Mouse (Mus musculus) kidney, embryonic 15.5 days (tissue): ENCODE measurements at regions not wholly inside any gene's neighbourhood (a gene's known extent, or its start where the extent isn't known, plus 50 kb on each side); places are given as distances from the start of the nearest gene placed in this dataset.

Experiments
- ATAC-seq: fragments of 200-750 bp; cut with Nextera tagmentation; replicated peaks from 2 replicates; pipeline ENCODE4 v1.8.0; 2017; ENCODE audit warnings: moderate TSS enrichment; ENCODE audit not compliant: low FRiP score
- H3K27ac ChIP-seq: fragments of 300-500 bp; sonication (generic); 2 replicates; pipeline ENCODE4 v1.5.1; 2015; ENCODE audit warnings: mild to moderate bottlenecking, inconsistent platforms
- H3K27me3 ChIP-seq: fragments of 300-500 bp; sonication (generic); 2 replicates; pipeline ENCODE4 v1.6.1; 2015; ENCODE audit warnings: inconsistent platforms
- H3K36me3 ChIP-seq: fragments of 300-500 bp; sonication (generic); 2 replicates; pipeline ENCODE4 v1.6.1; 2015; ENCODE audit warnings: inconsistent platforms
- H3K4me1 ChIP-seq: fragments of 300-500 bp; sonication (generic); 2 replicates; pipeline ENCODE4 v1.6.1; 2015; ENCODE audit warnings: inconsistent platforms
- H3K4me2 ChIP-seq: fragments of 300-500 bp; sonication (generic); 2 replicates; pipeline ENCODE4 v1.6.1; 2015; ENCODE audit warnings: moderate library complexity, mild to moderate bottlenecking, inconsistent platforms
- H3K4me3 ChIP-seq: fragments of 300-500 bp; sonication (generic); replicated peaks from 2 replicates; pipeline ENCODE4 v1.5.1; 2015; ENCODE audit warnings: mild to moderate bottlenecking, inconsistent platforms
- H3K9ac ChIP-seq: fragments of 300-500 bp; sonication (generic); 2 replicates; pipeline ENCODE4 v1.6.1; 2015; ENCODE audit warnings: mild to moderate bottlenecking, inconsistent platforms
- H3K9me3 ChIP-seq: fragments of 300-500 bp; sonication (generic); replicated peaks from 2 replicates; pipeline ENCODE4 v1.6.1; 2016; ENCODE audit warnings: inconsistent platforms
- WGBS: fragments of 180-500 bp; shearing (Covaris S2); methylation state at CpG from one replicate; pipeline ENCODE4 v1.1.7; 2015; ENCODE audit warnings: mixed read lengths; 5-methylcytosine and 5-hydroxymethylcytosine counted together

DNA sequence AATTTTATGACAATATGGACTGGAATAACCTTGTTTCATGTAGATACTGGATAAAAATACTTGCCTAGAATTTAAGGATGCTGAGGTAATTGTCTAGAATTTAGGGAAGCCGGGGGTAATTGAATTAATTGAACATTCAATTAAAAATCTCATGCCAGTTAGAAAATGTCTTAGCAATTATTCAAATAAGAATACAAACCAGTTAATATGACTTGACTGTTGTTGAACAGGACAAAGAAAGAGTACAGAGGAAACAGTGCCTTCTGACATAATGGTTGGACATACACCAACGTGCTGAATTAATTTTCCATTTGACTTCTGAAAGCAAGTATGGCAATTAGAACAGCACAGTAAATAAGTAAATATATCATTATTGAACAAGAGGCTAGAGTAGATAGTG is 377.4 kb upstream of the Vrk2 start:
- Histone ChIP-seq H3K4me1 (no peaks in the 10 kb centered on the region), H3K4me3 (no peak overlapping the region), H3K27ac (no peak overlapping the region), H3K9ac (no peak overlapping the region), H3K9me3 (no peaks in the 10 kb centered on the region), H3K27me3 (no peaks in the 10 kb centered on the region), H3K4me2 (no peak overlapping the region), H3K36me3 (no peaks in the 10 kb centered on the region)
- WGBS, result 90% methylated on average over 2 of the region's 2 CpGs
- ATAC-seq, result no peak

DNA sequence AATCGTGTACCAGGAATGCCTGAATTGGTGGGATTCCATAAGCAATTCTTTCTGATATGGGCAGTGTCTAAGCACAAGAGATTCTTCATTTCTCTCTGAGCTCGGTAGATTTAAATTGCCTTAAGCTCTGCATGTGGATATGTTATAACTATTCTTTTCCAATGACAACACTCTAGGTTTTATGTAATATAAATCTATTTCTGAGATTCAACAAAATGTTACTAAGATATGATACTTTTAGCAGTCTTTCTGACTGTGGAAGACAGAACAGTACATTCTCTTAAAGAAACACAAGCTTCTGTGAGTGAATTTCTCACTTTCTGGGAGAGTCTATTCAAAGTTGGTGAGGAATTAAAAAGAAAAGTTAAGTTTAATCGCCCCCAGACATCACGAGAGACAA is 373.6 kb upstream of the Vrk2 start:
- H3K27me3 ChIP-seq, result no peaks in the 10 kb centered on the region
- no peak for ATAC-seq
- H3K4me3 ChIP-seq, result no peak overlapping the region
- no peak overlapping the region for H3K27ac ChIP-seq
- no peaks in the 10 kb centered on the region for H3K36me3 ChIP-seq
- no peak overlapping the region for H3K4me2 ChIP-seq
- no peak overlapping the region for H3K9ac ChIP-seq
- H3K4me1 ChIP-seq, result peaks cover 5% of the 10 kb centered on the region; the same call in 1 of the 2 replicates
- 87% methylated on average over 4 of the region's 4 CpGs for WGBS
- no peaks in the 10 kb centered on the region for H3K9me3 ChIP-seq

- WGBS, result 52% methylated on average over 8 of the region's 8 CpGs
- no peak overlapping the region for H3K27ac ChIP-seq
- no peak overlapping the region for H3K4me2 ChIP-seq
- H3K9me3 ChIP-seq, result no peaks in the 10 kb centered on the region
- no peaks in the 10 kb centered on the region for H3K27me3 ChIP-seq
- no peak for ATAC-seq
- H3K36me3 ChIP-seq, result no peaks in the 10 kb centered on the region
- H3K9ac ChIP-seq, result no peak overlapping the region
- no peak overlapping the region for H3K4me3 ChIP-seq
- H3K4me1 ChIP-seq, result peaks cover 9% of the 10 kb centered on the region
Measured at GRCm38 (mm10) chr11:26962928-26963667, 369.3 kb upstream of the Vrk2 start.

GRCm38 (mm10) chr11:26962040-26962927 is 368.5 kb upstream of the Vrk2 start:
- Histone ChIP-seq H3K4me1 (peaks cover 9% of the 10 kb centered on the region), H3K4me3 (no peak overlapping the region), H3K36me3 (no peaks in the 10 kb centered on the region), H3K4me2 (no peak overlapping the region), H3K9me3 (no peaks in the 10 kb centered on the region), H3K27me3 (no peaks in the 10 kb centered on the region), H3K9ac (no peak overlapping the region), H3K27ac (no peak overlapping the region)
- ATAC-seq, result no peak; the same call in 1 of the 2 replicates
- WGBS, result 62% methylated on average over 18 of the region's 18 CpGs

- no peak overlapping the region for H3K27ac ChIP-seq
- peaks cover 9% of the 10 kb centered on the region for H3K4me1 ChIP-seq
- no peaks in the 10 kb centered on the region for H3K36me3 ChIP-seq
- WGBS, result 7% methylated on average over 5 of the region's 5 CpGs
- ATAC-seq, result peak; percentile 100
- H3K9ac ChIP-seq, result no peak overlapping the region
- H3K4me2 ChIP-seq, result peak overlapping the region; percentile 47
- no peak overlapping the region for H3K4me3 ChIP-seq
- H3K9me3 ChIP-seq, result no peaks in the 10 kb centered on the region
- no peaks in the 10 kb centered on the region for H3K27me3 ChIP-seq
Measured at GRCm38 (mm10) chr11:26961336-26961980, 367.7 kb upstream of the Vrk2 start.

DNA sequence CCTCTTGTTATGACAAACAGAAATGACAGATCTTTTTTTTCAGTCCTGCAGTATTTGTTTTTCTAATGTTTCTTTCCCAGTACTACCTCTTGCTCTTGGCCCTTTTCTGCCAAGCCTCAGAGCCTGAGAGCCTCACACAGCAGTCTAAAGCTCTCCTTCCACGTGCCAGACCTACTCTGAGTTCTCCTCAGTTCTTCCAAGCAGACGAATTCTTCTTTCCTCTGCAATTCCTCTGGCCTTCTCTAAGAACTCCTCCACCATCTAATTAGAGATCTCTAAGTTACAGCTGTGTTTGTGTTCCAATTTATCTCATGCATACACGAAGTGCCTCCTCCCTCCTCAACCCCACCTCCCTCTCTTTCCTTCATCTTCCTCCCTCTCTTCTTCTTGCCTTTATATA is 362.4 kb upstream of the Vrk2 start:
- Histone ChIP-seq H3K4me1 (no peaks in the 10 kb centered on the region), H3K4me3 (no peak overlapping the region), H3K27ac (no peak overlapping the region), H3K4me2 (no peak overlapping the region), H3K36me3 (no peaks in the 10 kb centered on the region), H3K9me3 (no peaks in the 10 kb centered on the region), H3K27me3 (no peaks in the 10 kb centered on the region), H3K9ac (no peak overlapping the region)
- WGBS, result 68% methylated on average over 3 of the region's 3 CpGs
- ATAC-seq, result no peak

GRCm38 (mm10) chr11:26931766-26932165 is 338.0 kb upstream of the Vrk2 start:
- WGBS, result 43% methylated on average over 3 of the region's 3 CpGs
- Histone ChIP-seq H3K27me3 (no peaks in the 10 kb centered on the region), H3K36me3 (no peaks in the 10 kb centered on the region), H3K4me2 (no peak overlapping the region), H3K4me3 (no peak overlapping the region), H3K9ac (no peak overlapping the region), H3K27ac (no peak overlapping the region), H3K4me1 (no peaks in the 10 kb centered on the region), H3K9me3 (no peaks in the 10 kb centered on the region)
- no peak for ATAC-seq

DNA sequence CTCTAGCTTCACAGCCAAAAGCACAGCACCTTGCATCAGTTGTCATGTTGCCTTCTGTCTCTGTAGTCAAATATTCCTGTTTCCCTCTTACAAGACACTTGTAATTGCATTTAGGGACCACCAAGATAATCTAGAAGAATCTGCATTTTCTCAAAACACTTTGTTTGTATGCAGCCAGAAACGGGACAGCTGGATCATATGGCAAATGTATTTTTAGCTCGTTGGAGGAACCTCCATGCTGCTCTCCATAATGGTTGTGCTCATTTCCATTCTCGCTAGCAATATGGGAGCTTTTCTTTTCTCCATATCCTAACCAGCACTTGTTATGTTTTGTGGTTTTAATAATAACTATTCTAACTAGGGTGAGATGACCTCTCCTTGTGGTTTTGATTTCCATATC is 313.3 kb upstream of the Vrk2 start:
- no peaks in the 10 kb centered on the region for H3K4me1 ChIP-seq
- no peaks in the 10 kb centered on the region for H3K36me3 ChIP-seq
- ATAC-seq, result no peak
- H3K9me3 ChIP-seq, result no peaks in the 10 kb centered on the region
- no peaks in the 10 kb centered on the region for H3K27me3 ChIP-seq
- H3K27ac ChIP-seq, result no peak overlapping the region
- no peak overlapping the region for H3K9ac ChIP-seq
- H3K4me3 ChIP-seq, result no peak overlapping the region
- WGBS, result 80% methylated on average over 3 of the region's 3 CpGs
- no peak overlapping the region for H3K4me2 ChIP-seq

GRCm38 (mm10) chr11:26881635-26882034 is 287.8 kb upstream of the Vrk2 start:
- no peak overlapping the region for H3K4me2 ChIP-seq
- no peaks in the 10 kb centered on the region for H3K36me3 ChIP-seq
- 35% methylated on average over 6 of the region's 6 CpGs for WGBS
- H3K9ac ChIP-seq, result no peak overlapping the region
- H3K27ac ChIP-seq, result no peak overlapping the region
- no peaks in the 10 kb centered on the region for H3K27me3 ChIP-seq
- no peaks in the 10 kb centered on the region for H3K4me1 ChIP-seq
- no peak overlapping the region for H3K4me3 ChIP-seq
- no peaks in the 10 kb centered on the region for H3K9me3 ChIP-seq
- no peak for ATAC-seq
